Mouse (Mus musculus): Measurements from ENCODE around the gene Kcnmb2. TPM values are rescaled to one million over a fixed set of nuclear protein-coding genes. Genes with fewer than 3 reads are reported as not detected.
A peak's percentile ranks its signal among the peaks of the same experiment; 100 is the strongest.

Kcnmb2 gene
- polyA plus RNA-seq, 1 experiment from 2014 or later: 2.1 TPM

DNA sequence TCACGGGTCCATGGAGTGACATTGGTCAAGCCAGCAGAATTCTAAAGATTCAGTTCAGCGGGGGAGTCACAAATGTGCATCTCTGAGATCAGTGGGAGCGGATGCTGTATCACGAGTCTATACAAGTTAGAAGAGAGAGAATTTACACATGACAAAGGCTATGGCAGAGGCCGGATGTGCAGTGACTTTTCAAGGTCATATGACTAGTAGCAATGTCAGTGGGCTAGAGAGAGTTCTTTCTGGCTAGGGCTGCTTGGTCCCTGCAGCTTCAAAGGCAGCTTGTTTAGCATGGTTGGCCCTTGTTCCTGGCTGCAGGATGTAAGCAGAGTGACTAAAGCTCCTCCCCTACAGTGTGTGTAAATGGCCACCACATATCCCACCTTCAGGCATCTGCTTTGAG, 217.5 kb downstream of the Kcnmb2 start:
- DNase-seq (ENCODE audit: low spot score) (no peak), ATAC-seq (replicated peaks; ENCODE audit: low FRiP score, low read depth) (no peak)
- no peak overlapping the region for H3K4me3 ChIP-seq (replicated peaks; ENCODE audit: low read depth, low read length)
- TF ChIP-seq CTCF (IDR thresholded peaks at IDR 0.05; ENCODE audit: low read depth): no peak
- no peak overlapping the region for H3K4me2 ChIP-seq (ENCODE audit: low read length)
- no peaks in the 10 kb centered on the region for H3K27me3 ChIP-seq (ENCODE audit: insufficient read depth, low read length)
- no peak overlapping the region for H3K9ac ChIP-seq (ENCODE audit: low read depth, low read length)
- WGBS: 67% methylated on average over 5 of the region's 5 CpGs
- no peaks in the 10 kb centered on the region for H3K9me3 ChIP-seq (replicated peaks; ENCODE audit: low read length)
- no peak overlapping the region for H3K27ac ChIP-seq
- H3K36me3 ChIP-seq (ENCODE audit: insufficient read depth, low read length): no peaks in the 10 kb centered on the region
- no peaks in the 10 kb centered on the region for H3K4me1 ChIP-seq (replicated peaks; ENCODE audit: insufficient read depth, low read length)

- Histone ChIP-seq H3K4me3 (replicated peaks; ENCODE audit: low read depth, low read length) (no peak overlapping the region), H3K4me2 (ENCODE audit: low read length) (no peak overlapping the region), H3K9ac (ENCODE audit: low read depth, low read length) (no peak overlapping the region), H3K4me1 (replicated peaks; ENCODE audit: insufficient read depth, low read length) (no peaks in the 10 kb centered on the region), H3K27me3 (ENCODE audit: insufficient read depth, low read length) (no peaks in the 10 kb centered on the region), H3K9me3 (replicated peaks; ENCODE audit: low read length) (no peaks in the 10 kb centered on the region), H3K36me3 (ENCODE audit: insufficient read depth, low read length) (no peaks in the 10 kb centered on the region), H3K27ac (no peak overlapping the region)
- WGBS: 10% methylated on average over 3 of the region's 3 CpGs
- TF ChIP-seq CTCF (IDR thresholded peaks at IDR 0.05; ENCODE audit: low read depth): no peak
- DNase-seq (ENCODE audit: low spot score) (peak; percentile 50), ATAC-seq (replicated peaks; ENCODE audit: low FRiP score, low read depth) (peak; percentile 40; the same call in 1 of the 2 replicates)
These were observed 219.4 kb downstream of the Kcnmb2 start for GRCm38 (mm10) chr3:32121731-32122130.

- Histone ChIP-seq H3K4me3 (replicated peaks; ENCODE audit: low read depth, low read length) (no peak overlapping the region), H3K9me3 (replicated peaks; ENCODE audit: low read length) (no peaks in the 10 kb centered on the region), H3K27ac (no peak overlapping the region), H3K36me3 (ENCODE audit: insufficient read depth, low read length) (no peaks in the 10 kb centered on the region), H3K27me3 (ENCODE audit: insufficient read depth, low read length) (no peaks in the 10 kb centered on the region), H3K4me1 (replicated peaks; ENCODE audit: insufficient read depth, low read length) (no peaks in the 10 kb centered on the region), H3K4me2 (ENCODE audit: low read length) (no peak overlapping the region), H3K9ac (ENCODE audit: low read depth, low read length) (no peak overlapping the region)
- TF ChIP-seq CTCF (IDR thresholded peaks at IDR 0.05; ENCODE audit: low read depth): no peak
- ATAC-seq (replicated peaks; ENCODE audit: low FRiP score, low read depth): no peak
- 28% methylated on average over 4 of the region's 4 CpGs for WGBS
- peak; percentile 30 for DNase-seq (ENCODE audit: low spot score)
These were observed 223.1 kb downstream of the Kcnmb2 start for GRCm38 (mm10) chr3:32125431-32125830.

GRCm38 (mm10) chr3:32128391-32128790, 226.1 kb downstream of the Kcnmb2 start:
- ATAC-seq (replicated peaks; ENCODE audit: low FRiP score, low read depth): no peak
- 11% methylated on average over 5 of the region's 5 CpGs for WGBS

DNA sequence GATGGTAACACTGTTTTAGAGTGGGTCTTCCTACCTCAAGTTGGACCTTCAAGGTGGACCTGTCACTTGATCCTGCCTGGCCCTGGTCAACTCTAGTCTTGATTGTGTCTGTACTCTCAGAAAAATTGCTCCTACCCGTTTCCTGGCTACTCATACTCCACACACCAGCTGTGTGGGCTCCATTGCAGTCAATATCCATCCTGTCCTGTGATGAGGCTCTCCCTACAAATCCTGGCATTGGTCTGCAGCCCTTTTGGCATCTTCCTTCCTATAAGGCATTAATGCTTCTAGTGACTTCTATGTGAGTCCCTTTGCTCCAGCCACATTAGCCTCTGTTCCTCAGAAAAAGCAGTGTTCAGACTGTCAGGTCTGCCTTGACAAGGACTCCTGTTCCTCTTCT, 228.4 kb downstream of the Kcnmb2 start:
- Histone ChIP-seq H3K4me3 (replicated peaks; ENCODE audit: low read depth, low read length) (no peak overlapping the region), H3K27me3 (ENCODE audit: insufficient read depth, low read length) (no peaks in the 10 kb centered on the region), H3K27ac (no peak overlapping the region), H3K9me3 (replicated peaks; ENCODE audit: low read length) (no peaks in the 10 kb centered on the region), H3K4me2 (ENCODE audit: low read length) (no peak overlapping the region), H3K36me3 (ENCODE audit: insufficient read depth, low read length) (no peaks in the 10 kb centered on the region), H3K9ac (ENCODE audit: low read depth, low read length) (no peak overlapping the region), H3K4me1 (replicated peaks; ENCODE audit: insufficient read depth, low read length) (no peaks in the 10 kb centered on the region)
- no peak for TF ChIP-seq CTCF (IDR thresholded peaks at IDR 0.05; ENCODE audit: low read depth)
- no peak for DNase-seq (ENCODE audit: low spot score)
- 48% methylated on average over 1 of the region's 1 CpGs for WGBS
- no peak for ATAC-seq (replicated peaks; ENCODE audit: low FRiP score, low read depth)

More at GRCm38 (mm10) chr3:32128391-32128790, 226.1 kb downstream of the Kcnmb2 start:
- no peak for TF ChIP-seq CTCF (IDR thresholded peaks at IDR 0.05; ENCODE audit: low read depth)
- no peaks in the 10 kb centered on the region for H3K4me1 ChIP-seq (replicated peaks; ENCODE audit: insufficient read depth, low read length)
- H3K4me3 ChIP-seq (replicated peaks; ENCODE audit: low read depth, low read length): no peak overlapping the region
- H3K9ac ChIP-seq (ENCODE audit: low read depth, low read length): no peak overlapping the region
- no peak overlapping the region for H3K4me2 ChIP-seq (ENCODE audit: low read length)
- H3K27ac ChIP-seq: no peak overlapping the region
- no peaks in the 10 kb centered on the region for H3K27me3 ChIP-seq (ENCODE audit: insufficient read depth, low read length)
- H3K9me3 ChIP-seq (replicated peaks; ENCODE audit: low read length): no peaks in the 10 kb centered on the region
- no peaks in the 10 kb centered on the region for H3K36me3 ChIP-seq (ENCODE audit: insufficient read depth, low read length)
- no peak for DNase-seq (ENCODE audit: low spot score)

GRCm38 (mm10) chr3:32132395-32133004, 230.2 kb downstream of the Kcnmb2 start:
- Histone ChIP-seq H3K4me2 (ENCODE audit: low read length) (no peak overlapping the region), H3K9me3 (replicated peaks; ENCODE audit: low read length) (no peaks in the 10 kb centered on the region), H3K4me3 (replicated peaks; ENCODE audit: low read depth, low read length) (no peak overlapping the region), H3K36me3 (ENCODE audit: insufficient read depth, low read length) (no peaks in the 10 kb centered on the region), H3K4me1 (replicated peaks; ENCODE audit: insufficient read depth, low read length) (no peaks in the 10 kb centered on the region), H3K27me3 (ENCODE audit: insufficient read depth, low read length) (no peaks in the 10 kb centered on the region), H3K27ac (no peak overlapping the region), H3K9ac (ENCODE audit: low read depth, low read length) (no peak overlapping the region)
- ATAC-seq (replicated peaks; ENCODE audit: low FRiP score, low read depth) (no peak), DNase-seq (ENCODE audit: low spot score) (no peak)
- TF ChIP-seq CTCF (IDR thresholded peaks at IDR 0.05; ENCODE audit: low read depth): no peak
- WGBS: 84% methylated on average over 3 of the region's 3 CpGs

- Histone ChIP-seq H3K9me3 (replicated peaks; ENCODE audit: low read length) (no peaks in the 10 kb centered on the region), H3K4me3 (replicated peaks; ENCODE audit: low read depth, low read length) (no peak overlapping the region), H3K27me3 (ENCODE audit: insufficient read depth, low read length) (no peaks in the 10 kb centered on the region), H3K4me2 (ENCODE audit: low read length) (no peak overlapping the region), H3K4me1 (replicated peaks; ENCODE audit: insufficient read depth, low read length) (no peaks in the 10 kb centered on the region), H3K27ac (no peak overlapping the region), H3K36me3 (ENCODE audit: insufficient read depth, low read length) (no peaks in the 10 kb centered on the region), H3K9ac (ENCODE audit: low read depth, low read length) (no peak overlapping the region)
- 86% methylated on average over 5 of the region's 5 CpGs for WGBS
- no peak for DNase-seq (ENCODE audit: low spot score)
- TF ChIP-seq CTCF (IDR thresholded peaks at IDR 0.05; ENCODE audit: low read depth): no peak
- no peak for ATAC-seq (replicated peaks; ENCODE audit: low FRiP score, low read depth)
These were observed 241.9 kb downstream of the Kcnmb2 start for GRCm38 (mm10) chr3:32144194-32144593.

Data from kidney, postnatal 0 days (tissue).